20 mouse cellular contexts compared by ENCODE assay signal in the genomic region with DNA sequence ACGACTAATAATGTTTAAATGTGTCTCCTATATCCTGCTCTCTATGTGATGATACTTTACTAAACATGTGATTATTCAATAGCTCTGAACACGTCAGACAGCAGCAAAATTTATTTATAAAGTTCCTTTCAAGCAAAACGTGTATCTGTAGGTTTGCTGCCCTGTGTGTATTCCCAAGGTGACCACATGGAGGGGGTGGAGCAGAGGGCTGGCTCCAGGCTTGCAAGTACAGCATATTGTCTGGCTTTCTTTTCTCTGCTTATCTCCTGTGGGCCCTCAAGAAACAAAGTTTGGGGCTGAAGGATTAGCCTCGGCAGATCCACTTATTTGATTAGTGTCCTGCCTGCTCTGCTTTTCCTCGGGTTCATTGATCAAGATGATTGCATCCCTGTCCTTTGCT.
DNase-seq lines count a peak whose midpoint lies in the region; ATAC-seq and TF ChIP-seq lines count a peak whose summit lies in the region.
"Had no signal": no experiment of that assay in that cellular context is flagged by ENCODE, and none has a peak within 500 bp of the region (broad histone marks: within the 10 kb centered on the region; RNA-seq: fewer than 3 reads in every experiment).

No protein-coding gene starts in this region.

- H3K4me1 ChIP-seq in hindbrain, embryonic 11.5 days (replicated peaks; ENCODE audit: control insufficient read depth, insufficient read depth, low read length): no peaks in the 10 kb centered on the region
- H3K4me1 ChIP-seq in hindbrain, embryonic 10.5 days (replicated peaks): no peaks in the 10 kb centered on the region
- no peaks in the 10 kb centered on the region for H3K4me1 ChIP-seq in midbrain, postnatal 0 days (ENCODE audit: insufficient read depth, low read length)
- no peaks in the 10 kb centered on the region for H3K4me1 ChIP-seq in midbrain, embryonic 10.5 days
- H3K4me1 ChIP-seq in hindbrain, embryonic 16.5 days (ENCODE audit: control insufficient read depth, insufficient read depth, low read depth, low read length): no peaks in the 10 kb centered on the region
- H3K4me1 ChIP-seq: embryonic facial prominence, embryonic 13.5 days; forebrain, embryonic 13.5 days; heart, embryonic 13.5 days had no signal

- no peaks in the 10 kb centered on the region for H3K27me3 ChIP-seq in hindbrain, embryonic 11.5 days (ENCODE audit: control insufficient read depth, insufficient read depth, low read length)
- no peaks in the 10 kb centered on the region for H3K27me3 ChIP-seq in hindbrain, embryonic 10.5 days (ENCODE audit: insufficient read depth, poor library complexity, severe bottlenecking)
- no peaks in the 10 kb centered on the region for H3K27me3 ChIP-seq in midbrain, postnatal 0 days (ENCODE audit: insufficient read depth, low read length)
- H3K27me3 ChIP-seq in midbrain, embryonic 10.5 days (ENCODE audit: low read depth, poor library complexity, severe bottlenecking): no peaks in the 10 kb centered on the region
- H3K27me3 ChIP-seq in hindbrain, embryonic 16.5 days (replicated peaks; ENCODE audit: control insufficient read depth, insufficient read depth, low read length): no peaks in the 10 kb centered on the region
- H3K27me3 ChIP-seq: CH12.LX; embryonic facial prominence, embryonic 13.5 days; forebrain, embryonic 13.5 days; heart, embryonic 13.5 days; Patski had no signal

- no peak overlapping the region for H3K4me3 ChIP-seq in hindbrain, embryonic 11.5 days (ENCODE audit: low read depth, low read length)
- no peak overlapping the region for H3K4me3 ChIP-seq in hindbrain, embryonic 10.5 days
- no peak overlapping the region for H3K4me3 ChIP-seq in midbrain, postnatal 0 days (ENCODE audit: low read depth, low read length)
- H3K4me3 ChIP-seq in midbrain, embryonic 10.5 days: no peak overlapping the region
- no peak overlapping the region for H3K4me3 ChIP-seq in hindbrain, embryonic 16.5 days (ENCODE audit: low read length)
- H3K4me3 ChIP-seq: embryonic facial prominence, embryonic 13.5 days; forebrain, embryonic 13.5 days; gastrocnemius, adult 2 months; heart, embryonic 13.5 days had no signal

- ATAC-seq in hindbrain, embryonic 11.5 days (ENCODE audit: low FRiP score): 0 out of 2 replicates have a peak, but pooled peaks have one; percentile 35
- no peak for ATAC-seq in midbrain, postnatal 0 days (ENCODE audit: low FRiP score)
- peak; percentile 37; the same call in 1 of the 2 replicates for ATAC-seq in hindbrain, embryonic 16.5 days
- ATAC-seq: activated CD4-positive, CD25-positive, alpha-beta regulatory T cell, adult 4 months; forebrain, embryonic 13.5 days; intestine, embryonic 16.5 days; Patski had no signal

- WGBS in hindbrain, embryonic 11.5 days: 67% methylated on average over 5 of the region's 5 CpGs
- WGBS in hindbrain, embryonic 10.5 days: 63% methylated on average over 5 of the region's 5 CpGs
- WGBS in midbrain, postnatal 0 days: 40% methylated on average over 5 of the region's 5 CpGs
- WGBS in midbrain, embryonic 10.5 days: 51% methylated on average over 5 of the region's 5 CpGs
- 56% methylated on average over 5 of the region's 5 CpGs for WGBS in hindbrain, embryonic 16.5 days

- intact Hi-C loops in left cerebral cortex, postnatal 14 days (cut with DNase I): no loop called here

- no peaks in the 10 kb centered on the region for H3K36me3 ChIP-seq in hindbrain, embryonic 11.5 days (ENCODE audit: control insufficient read depth, insufficient read depth, low read length)
- H3K36me3 ChIP-seq in hindbrain, embryonic 10.5 days: no peaks in the 10 kb centered on the region
- H3K36me3 ChIP-seq in midbrain, postnatal 0 days (ENCODE audit: insufficient read depth, low read length): no peaks in the 10 kb centered on the region
- H3K36me3 ChIP-seq in midbrain, embryonic 10.5 days: no peaks in the 10 kb centered on the region
- no peaks in the 10 kb centered on the region for H3K36me3 ChIP-seq in hindbrain, embryonic 16.5 days (ENCODE audit: control insufficient read depth, insufficient read depth, low read length)
- H3K36me3 ChIP-seq: embryonic facial prominence, embryonic 13.5 days; heart, embryonic 13.5 days had no signal

- H3K9ac ChIP-seq in hindbrain, embryonic 11.5 days (ENCODE audit: low read depth, low read length): no peak overlapping the region
- H3K9ac ChIP-seq in midbrain, postnatal 0 days (replicated peaks; ENCODE audit: low read length, poor library complexity, severe bottlenecking): no peak overlapping the region
- no peak overlapping the region for H3K9ac ChIP-seq in hindbrain, embryonic 16.5 days (ENCODE audit: low read depth, low read length)
- H3K9ac ChIP-seq: embryonic facial prominence, embryonic 13.5 days; forebrain, embryonic 13.5 days; heart, embryonic 13.5 days had no signal

- no peak overlapping the region for H3K4me2 ChIP-seq in hindbrain, embryonic 11.5 days (replicated peaks; ENCODE audit: low read depth, low read length)
- no peak overlapping the region for H3K4me2 ChIP-seq in midbrain, postnatal 0 days (ENCODE audit: low read depth, low read length, poor library complexity, severe bottlenecking)
- H3K4me2 ChIP-seq in hindbrain, embryonic 16.5 days (ENCODE audit: low read length): no peak overlapping the region
- H3K4me2 ChIP-seq: embryonic facial prominence, embryonic 13.5 days; forebrain, embryonic 13.5 days; heart, embryonic 13.5 days had no signal

- no peak for TF ChIP-seq CTCF in midbrain, postnatal 0 days (IDR thresholded peaks at IDR 0.05)

- no peak overlapping the region for H3K27ac ChIP-seq in hindbrain, embryonic 11.5 days (ENCODE audit: low read depth, low read length)
- no peak overlapping the region for H3K27ac ChIP-seq in hindbrain, embryonic 10.5 days
- H3K27ac ChIP-seq in midbrain, postnatal 0 days (ENCODE audit: low read depth, low read length): no peak overlapping the region
- no peak overlapping the region for H3K27ac ChIP-seq in midbrain, embryonic 10.5 days (replicated peaks)
- no peak overlapping the region for H3K27ac ChIP-seq in hindbrain, embryonic 16.5 days (ENCODE audit: low read depth, low read length)
- H3K27ac ChIP-seq: embryonic facial prominence, embryonic 13.5 days; forebrain, embryonic 13.5 days; gastrocnemius, adult 2 months; heart, embryonic 13.5 days had no signal

- no peaks in the 10 kb centered on the region for H3K9me3 ChIP-seq in hindbrain, embryonic 11.5 days (ENCODE audit: control insufficient read depth, low read length)
- H3K9me3 ChIP-seq in hindbrain, embryonic 10.5 days: no peaks in the 10 kb centered on the region
- no peaks in the 10 kb centered on the region for H3K9me3 ChIP-seq in midbrain, postnatal 0 days (ENCODE audit: low read length)
- H3K9me3 ChIP-seq in midbrain, embryonic 10.5 days (replicated peaks): no peaks in the 10 kb centered on the region
- no peaks in the 10 kb centered on the region for H3K9me3 ChIP-seq in hindbrain, embryonic 16.5 days (ENCODE audit: control insufficient read depth, low read length)
- H3K9me3 ChIP-seq: embryonic facial prominence, embryonic 13.5 days; forebrain, embryonic 13.5 days; heart, embryonic 13.5 days had no signal

- no peak for DNase-seq in hindbrain, embryonic 11.5 days (ENCODE audit: low spot score)
- DNase-seq in hindbrain, embryonic 10.5 days (ENCODE audit: low spot score): no peak
- peak; percentile 0 for DNase-seq in midbrain, postnatal 0 days (ENCODE audit: low spot score)
- no peak for DNase-seq in midbrain, embryonic 10.5 days (ENCODE audit: low spot score)
- no peak for DNase-seq in testis, postnatal 10 days (ENCODE audit: low spot score)
- no peak for DNase-seq in left cerebral cortex, postnatal 14 days (ENCODE audit: low spot score in 2 of 2)
- DNase-seq: adrenal gland, postnatal 25 days; cerebellum, adult 2 months; gastrocnemius, adult 2 months; gastrocnemius, postnatal 25 days; heart, adult 11 months; heart, postnatal 36 days had no signal
